Mouse (Mus musculus): ENCODE results near the gene Rfc4. TPM values are rescaled to one million over a fixed set of nuclear protein-coding genes. Genes with fewer than 3 reads are reported as not detected.

Rfc4 gene
- total RNA-seq, 2 experiments from 2014 or later, result 14.5 to 15.8 TPM

Small RNA genes lying within 50 kb of the gene (microRNA-seq; reads per million reads assigned to microRNA genes)
- gene Gm49346, result 1.7 to 6.2 reads per million in 2 experiments

Other genes starting within 250 kb of the Rfc4 start
- gene Ahsg, start 236.5 kb downstream of the Rfc4 start, total RNA-seq (2021), result 1 to 10 TPM; 6.5 to 9.3 TPM
- not detected for gene Fetub, start 209.4 kb downstream of the Rfc4 start, total RNA-seq (2021)
- gene Hrg, start 176.7 kb downstream of the Rfc4 start, total RNA-seq (2021), result not detected
- under 1 TPM; 0.22 to 0.48 TPM for gene Kng2, start 98.3 kb downstream of the Rfc4 start, total RNA-seq (2021)
- gene Kng1, start 69.9 kb downstream of the Rfc4 start, total RNA-seq (2021), result not detected
- gene Eif4a2, start 20.3 kb downstream of the Rfc4 start, total RNA-seq (2021), result 100 to 1,000 TPM; 228 to 269 TPM
- 10 to 100 TPM; 12.9 to 37.4 TPM for gene Adipoq, start 18.8 kb upstream of the Rfc4 start, total RNA-seq (2021)
- gene St6gal1, start 97.0 kb upstream of the Rfc4 start, total RNA-seq (2021), result 10 to 100 TPM; 14.4 to 17.9 TPM

Measured in heart, postnatal 10 days (tissue).